Mouse (Mus musculus) monocyte, adult 2 months (primary cell): ENCODE data around the gene Zfp451.
"Not testable (repeated sequence)": the region's sequence is repeated elsewhere in the genome, so short reads cannot be mapped to it uniquely, and the experiment has no call there.

ENCODE experiments used
- DNase-seq, 2 experiments: peaks; one replicate each; pipeline ENCODE4 v3.0.0; 2022; ENCODE audit warnings: low spot score in 2 of 2, low read depth in 1 of 2

Zfp451 gene

DNA sequence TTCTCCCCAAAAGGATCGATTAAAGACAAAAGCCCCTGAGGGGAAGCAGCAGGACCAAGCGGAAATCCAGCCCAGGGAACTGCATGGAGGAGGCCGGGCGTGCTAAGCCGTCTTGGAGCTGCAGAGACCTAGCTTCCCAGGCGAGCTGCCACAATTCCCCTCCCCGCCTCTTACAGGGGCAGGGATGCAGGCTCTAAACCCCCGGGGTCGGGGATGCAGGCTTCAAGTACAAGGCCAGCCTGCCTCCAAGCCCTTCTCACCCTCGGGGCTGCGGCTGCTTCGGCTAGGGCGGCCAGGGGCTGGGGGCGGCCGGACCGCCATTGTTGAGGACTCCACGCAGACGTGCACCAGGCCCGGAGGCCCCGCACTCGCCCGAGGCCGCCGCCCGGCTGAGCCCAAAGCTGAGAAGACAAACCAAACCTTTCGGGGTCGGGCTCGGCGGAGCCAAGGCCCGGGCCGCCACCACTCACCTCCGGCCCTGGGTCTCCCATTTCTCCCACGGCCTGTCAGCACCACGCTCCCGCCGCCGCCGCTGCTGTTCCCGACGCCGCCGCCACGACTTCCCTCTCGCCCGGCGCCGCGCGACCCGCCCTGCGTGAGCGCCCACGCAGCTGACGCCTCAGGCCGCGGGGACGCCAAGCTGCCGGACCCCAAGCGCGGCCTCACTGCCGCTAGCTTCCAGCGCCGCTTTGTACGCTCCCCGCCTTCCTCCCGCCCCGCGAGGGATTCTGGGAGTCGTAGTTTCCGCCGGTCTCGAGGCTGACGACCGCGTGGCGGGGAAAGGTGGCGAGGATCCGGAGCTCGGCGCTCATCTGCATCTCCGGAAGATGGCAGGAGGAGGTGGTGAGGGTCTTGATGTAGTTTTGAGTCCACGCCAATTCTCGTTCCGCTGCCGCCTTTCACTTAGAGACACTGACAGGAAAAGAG, at the start of gene Zfp451:
Gene Zfp451 (minus strand): TSS at position 728 of the 927 bp plus-strand sequence.
- DNase-seq: peak; percentile 42 to 59

DNA sequence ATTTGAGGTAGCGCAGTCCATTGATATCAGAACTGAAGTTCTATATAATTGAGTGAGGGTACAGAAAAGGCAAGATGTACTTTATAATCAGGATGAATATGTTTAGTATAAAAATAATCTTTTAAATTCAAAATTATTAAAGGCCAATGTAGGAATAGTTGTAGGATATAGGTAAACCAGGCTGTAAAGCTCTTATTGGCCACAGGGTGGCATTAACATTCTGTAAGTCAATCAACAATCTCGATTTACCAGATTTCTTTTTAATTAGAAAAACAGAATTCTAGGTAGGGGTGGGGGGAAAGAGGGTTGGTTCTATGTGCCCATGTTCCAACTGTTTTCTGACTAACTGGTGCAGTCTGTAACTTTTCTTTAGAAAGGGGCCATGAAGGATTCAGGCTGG, 32.4 kb upstream of the Zfp451 start:
- DNase-seq: no peak

DNA sequence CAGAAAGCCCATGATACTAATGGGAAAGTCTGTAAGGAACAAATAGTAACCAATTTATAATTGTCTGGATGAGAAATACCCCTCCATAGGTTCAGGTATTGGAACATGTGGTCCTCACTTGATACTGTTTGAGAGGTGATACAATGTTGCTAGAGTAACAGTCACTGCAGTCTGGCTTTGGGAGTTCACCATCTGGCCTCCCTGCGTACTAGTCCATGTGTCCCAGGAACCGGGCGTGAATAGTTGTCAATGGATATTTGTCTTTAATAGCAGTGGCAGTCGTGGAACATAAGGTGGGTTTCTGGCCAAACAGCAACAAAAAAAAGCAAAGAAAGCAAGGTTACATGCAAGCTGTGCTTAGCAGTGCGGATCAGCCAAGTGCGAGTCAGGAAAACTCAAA, 29.4 kb upstream of the Zfp451 start:
- no peak for DNase-seq

DNA sequence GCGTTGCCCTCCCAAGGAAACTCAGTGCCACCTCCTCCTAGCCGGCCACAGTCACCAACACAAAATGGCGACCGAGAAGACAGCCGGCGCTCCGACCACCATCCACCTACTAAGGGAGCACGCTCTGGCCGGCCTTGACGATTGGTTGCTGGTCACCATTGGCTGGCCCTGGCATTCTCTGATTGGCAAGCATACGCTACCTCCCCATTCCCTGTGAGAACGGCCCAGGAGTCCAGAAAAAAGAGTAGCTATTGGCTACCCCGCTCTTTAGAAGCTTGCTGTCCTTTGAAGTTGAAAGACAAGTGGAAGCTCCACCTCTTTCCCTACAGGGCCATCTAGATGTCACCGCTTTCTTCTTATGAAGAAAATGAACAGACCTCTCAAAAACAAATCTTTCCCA, 24.6 kb upstream of the Zfp451 start:
- not testable (repeated sequence) for DNase-seq

DNA sequence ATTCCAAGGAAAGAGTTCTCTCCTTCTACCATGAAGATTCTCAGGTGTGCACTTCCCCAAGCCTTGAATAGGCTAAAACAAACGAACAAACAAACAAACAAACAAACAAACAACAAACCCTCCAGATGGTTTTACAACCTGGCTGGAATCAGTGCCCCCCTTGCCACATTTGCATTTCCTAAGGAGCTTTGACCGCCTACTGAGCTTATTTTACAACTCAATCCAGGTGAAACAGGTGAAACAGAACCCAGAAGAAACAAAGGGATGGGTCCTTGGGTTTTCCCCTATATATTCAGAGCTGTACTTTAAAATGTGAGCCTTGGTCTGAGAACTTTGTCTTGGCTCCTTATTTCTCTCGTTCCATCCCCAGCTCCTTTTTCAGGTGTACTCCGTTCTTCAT, 16.2 kb upstream of the Zfp451 start:
- no peak for DNase-seq

DNA sequence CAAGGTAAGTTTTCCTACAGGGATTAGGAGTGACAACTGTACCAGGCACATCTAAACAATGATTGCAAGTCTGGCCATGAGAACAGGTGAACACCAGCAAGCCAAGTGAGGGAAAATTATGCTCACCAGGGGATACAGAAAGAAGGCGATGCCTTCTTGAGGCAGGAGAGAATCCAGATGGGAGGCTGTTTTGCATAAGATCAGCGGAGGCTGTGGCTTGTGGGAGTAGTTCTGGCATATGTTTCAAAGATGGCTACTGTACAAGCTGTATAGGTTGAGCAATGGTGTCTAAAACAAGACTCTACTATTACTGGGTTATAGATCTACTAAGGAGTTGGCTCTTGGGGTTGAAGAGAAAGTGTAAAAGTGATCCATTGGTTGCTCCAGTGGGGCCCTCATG, 3.5 kb upstream of the Zfp451 start:
- DNase-seq: no peak

DNA sequence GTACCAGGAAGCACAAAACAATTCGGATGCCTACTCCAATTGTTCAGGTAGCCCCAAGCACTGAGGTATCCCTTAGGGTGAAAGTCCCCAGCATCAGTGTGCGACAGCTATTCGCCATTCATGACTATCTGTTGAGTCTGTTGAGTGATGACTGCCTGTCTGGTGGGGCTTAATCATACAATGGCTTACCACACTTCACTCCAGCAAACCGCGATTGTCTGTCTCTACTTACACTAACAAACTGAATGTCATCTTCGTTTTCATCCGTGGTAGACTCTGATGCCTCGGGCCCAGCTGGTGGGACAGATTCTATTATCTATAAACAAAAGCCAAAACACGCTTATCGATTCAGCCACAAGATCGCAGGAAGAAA, 914 bp downstream of the Zfp451 start:
- no peak for DNase-seq

DNA sequence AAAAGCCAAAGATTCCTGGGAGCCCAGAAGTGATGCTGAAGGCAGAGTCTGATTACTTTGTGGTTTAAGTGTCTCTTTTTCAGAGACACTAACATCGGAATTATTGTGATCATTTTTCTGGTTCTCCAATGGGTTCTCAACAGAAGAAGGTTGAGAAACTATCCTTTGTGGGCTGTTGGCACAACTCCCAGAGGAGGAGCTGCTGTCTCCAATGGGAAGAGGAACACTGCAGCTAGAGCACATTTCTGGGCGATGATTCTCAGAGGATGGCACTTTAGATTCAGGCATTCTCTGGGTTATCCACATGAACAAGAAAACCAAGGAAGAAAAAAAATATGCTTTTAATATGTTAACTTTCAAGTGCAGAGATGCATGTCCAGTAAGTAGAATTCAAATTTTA, 11.1 kb downstream of the Zfp451 start:
- DNase-seq: no peak

DNA sequence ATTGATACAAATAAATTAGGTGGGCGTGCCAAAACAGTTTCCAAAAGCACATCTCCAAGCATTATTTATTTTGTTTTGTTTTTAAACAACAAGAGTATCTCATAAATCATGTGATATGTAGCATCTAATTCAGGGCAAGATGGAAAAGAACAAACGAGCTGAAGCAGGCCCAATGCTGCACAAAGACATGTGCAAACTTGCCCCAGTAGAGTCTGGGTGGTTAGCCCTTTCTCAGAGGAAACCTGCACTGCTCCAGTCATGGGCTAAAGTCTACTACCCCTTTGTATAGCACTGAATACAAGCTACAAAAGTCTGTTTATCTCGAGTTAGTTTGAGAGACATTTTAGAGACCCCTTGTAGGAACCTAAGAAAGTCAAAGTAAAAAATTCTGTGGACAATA, 14.8 kb downstream of the Zfp451 start:
- no peak for DNase-seq

DNA sequence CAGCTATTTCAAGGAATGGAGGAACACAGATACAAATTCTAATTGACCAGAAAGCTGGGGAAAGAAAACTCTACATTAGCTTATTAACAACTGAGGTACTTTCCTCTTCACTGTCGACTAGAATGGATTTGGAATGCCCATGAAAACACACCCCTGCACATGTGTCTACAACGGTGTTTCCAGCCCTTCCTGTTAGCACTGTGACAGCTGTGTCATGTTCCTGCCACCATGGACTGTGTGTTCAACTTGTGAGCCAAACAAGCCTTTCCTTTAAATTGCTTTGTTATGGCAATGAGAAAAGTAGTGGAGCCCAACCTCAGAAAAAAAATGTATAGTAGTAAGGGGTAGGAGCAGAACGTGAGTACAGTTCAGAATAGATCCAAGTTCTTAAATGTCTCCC, 25.9 kb downstream of the Zfp451 start:
- no peak for DNase-seq

DNA sequence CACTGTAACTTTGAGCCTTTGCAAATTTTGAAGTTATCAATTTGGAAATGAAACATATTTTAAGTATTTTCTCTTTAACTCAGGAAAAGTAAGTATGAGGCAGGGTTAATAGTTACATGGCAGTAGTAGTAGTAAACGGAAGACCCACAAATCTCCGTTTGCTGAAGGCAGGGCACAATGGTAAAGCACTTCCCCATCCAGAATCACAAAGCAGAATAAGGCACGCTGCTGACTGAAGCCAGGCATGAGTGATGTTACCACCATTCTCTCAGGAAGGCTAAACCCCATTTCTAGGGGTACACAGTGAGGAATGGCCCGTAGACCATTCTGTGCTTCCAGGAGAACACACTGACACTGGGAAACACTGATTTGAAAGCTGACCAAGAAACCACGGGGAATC, 26.3 kb downstream of the Zfp451 start:
- no peak for DNase-seq

DNA sequence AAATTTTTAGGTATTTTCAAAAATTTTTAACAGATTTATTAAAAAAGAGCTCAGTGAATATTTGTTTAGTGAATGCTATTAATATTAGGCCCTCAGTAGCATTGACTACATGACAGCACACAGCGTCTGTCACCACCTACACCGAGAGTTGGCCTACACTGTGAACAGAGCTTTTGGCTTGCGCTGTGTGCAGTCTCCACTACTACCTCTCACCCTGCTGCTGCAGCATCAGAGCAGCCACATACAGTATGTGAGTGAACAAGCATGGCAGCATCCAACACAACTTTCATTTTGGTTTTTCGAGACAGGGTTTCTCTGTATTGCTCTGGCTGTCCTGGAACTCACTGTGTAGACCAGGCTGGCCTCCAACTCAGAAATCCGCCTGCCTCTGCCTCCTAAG, 29.8 kb downstream of the Zfp451 start:
- no peak for DNase-seq

DNA sequence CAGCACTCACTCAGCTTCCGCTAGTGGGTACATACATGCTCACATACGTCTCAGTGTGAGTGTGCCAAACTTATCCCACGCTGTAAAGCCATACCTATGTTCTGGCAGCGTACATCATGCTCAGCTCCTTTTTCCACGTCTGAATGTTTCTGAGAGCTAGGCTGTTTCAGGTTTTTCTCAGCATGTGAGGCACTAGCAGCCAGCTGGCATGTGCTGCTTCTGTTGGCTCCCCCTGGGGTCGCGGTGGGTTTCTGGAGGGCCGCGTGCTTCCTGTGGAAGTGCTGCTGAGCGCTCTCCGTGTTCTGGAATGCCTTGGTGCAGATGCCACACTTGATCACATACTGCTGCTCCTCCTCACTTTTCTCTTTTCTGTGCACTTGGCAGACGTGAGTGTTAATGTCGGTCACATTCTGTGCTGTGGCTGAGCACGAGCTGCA, 38.2 kb downstream of the Zfp451 start:
- no peak for DNase-seq

DNA sequence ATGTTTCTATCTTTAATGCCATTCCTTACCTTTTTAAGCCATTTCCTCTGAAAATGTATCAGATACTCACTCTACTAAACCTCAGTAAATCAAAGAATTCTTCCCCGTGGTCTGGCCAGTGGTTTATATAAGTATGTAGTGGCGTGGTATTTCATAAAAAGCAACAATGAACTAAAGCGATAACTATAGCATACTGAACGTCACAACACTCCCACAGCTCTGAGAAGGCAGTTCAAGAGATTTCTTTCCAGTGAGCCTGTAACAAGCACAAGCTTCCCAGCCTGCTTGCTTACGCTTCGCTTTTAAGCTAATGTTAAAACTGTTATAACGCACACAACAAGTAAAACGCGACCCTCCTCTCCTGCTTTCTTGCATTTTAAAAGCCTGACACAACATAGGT, 42.3 kb downstream of the Zfp451 start:
- DNase-seq: no peak

DNA sequence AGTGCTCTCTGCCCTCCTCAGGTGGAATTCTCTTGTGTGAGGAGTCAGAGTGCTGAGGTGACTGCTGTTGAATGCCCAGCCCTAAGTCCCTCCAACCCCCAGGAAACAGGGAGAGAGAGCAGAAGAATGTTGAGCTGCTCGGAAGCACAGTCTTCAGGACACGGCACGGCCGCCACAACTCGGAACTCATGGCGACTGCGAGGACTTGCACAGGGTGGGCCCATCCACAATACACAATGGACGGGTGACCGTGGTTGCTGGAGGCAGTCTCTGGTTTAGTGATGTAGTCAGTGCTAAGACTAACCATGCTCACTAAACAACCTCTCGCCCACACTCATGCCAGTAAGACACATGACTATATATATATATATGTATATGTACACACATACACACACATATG, 42.8 kb downstream of the Zfp451 start:
- no peak for DNase-seq

DNA sequence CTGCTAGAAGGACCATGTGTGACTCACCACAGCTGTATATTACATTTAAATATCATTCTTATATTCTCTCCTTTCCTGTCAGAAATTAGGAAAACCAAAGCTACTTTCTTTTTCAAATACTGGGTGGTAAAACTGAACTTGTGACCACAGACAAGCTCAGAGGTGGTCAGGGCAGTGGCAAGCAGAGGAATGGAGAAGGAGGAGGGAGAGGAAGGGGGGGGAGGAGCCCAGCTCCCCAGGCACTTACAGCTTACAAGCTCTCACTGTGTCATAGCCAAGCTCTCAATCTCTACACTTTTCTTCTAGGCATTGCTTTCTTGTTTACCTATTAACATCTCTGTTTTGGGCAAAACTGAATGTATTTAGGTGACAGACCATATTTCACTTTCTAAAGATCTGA, 45.6 kb downstream of the Zfp451 start:
- no peak for DNase-seq

DNA sequence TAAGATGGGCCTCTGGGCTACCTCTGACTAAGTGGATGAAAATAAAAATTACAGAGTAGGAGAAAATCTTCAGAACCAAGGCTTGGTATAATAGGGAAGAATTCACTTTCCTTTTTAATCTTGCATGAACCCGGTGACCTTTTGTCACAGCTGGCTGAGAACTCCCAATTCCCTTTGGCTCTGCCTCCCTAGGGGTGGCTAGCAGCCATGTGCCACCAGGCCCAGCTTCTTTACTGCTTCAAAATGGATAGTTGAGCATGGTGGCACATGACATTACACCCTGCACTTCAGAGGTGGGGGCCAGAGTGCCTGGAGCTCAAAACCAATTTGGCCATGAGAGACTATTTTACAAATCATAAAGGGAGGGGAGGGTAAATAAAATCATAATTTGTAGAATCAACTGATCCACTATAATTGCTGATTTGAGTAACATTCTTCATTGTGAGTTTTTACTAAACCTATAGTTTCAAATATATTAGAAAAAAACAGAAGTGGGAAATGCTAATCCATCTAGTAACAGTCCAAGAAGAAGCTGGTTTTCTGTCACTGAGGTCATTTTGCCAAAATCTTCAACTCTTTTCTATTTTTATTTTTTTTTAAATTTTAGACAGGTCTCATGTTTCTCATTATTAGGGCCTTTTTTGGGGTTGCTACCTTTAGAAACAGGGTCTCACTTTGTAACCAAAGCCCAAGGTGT, 46.2 kb downstream of the Zfp451 start:
- DNase-seq: no peak

DNA sequence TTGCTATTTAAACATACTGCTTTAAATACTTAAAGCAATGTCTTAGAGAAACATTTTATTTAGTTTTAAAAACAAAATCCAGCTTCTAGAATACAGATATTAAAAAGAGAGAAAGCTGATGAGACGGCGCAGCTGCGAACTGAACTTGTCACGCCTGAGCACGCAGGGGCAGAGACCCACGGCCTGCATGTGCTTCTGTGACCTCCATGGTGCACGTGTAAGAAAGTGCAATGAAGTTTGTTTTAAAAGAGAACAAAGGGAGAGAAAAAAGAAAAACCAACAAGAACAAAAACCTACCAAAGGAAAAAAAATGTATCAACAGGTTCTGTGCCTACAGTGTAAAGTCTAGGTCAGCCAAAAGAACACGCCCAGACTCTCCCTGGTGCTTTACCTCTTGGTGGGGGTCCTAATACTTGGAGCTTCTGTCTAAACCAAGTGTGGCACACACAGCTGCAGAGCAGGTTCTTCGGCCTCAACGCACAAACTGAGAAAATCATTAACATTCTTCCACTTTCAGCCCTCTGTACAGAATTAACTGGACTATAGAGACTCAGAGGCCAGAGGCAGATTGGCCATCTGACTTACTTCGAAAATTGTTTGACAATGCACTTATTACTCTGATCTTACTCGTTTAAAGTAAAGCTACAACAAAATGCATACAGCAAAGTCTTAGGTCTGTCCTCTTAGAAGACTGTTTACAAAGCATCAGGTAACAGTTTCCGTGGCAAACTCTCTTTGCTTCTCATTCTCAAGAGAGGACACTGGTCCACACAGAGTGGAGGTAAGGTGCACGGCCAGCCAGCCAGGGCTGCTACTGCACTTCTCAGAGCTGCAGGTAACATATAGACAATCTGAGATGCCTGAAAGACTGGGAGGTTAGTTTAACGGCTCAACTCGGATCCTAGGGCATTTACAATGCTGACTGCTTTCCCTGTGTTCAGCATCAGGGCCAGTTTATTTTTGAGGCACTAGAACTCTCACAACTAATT, 47.6 kb downstream of the Zfp451 start:
- DNase-seq: no peak

DNA sequence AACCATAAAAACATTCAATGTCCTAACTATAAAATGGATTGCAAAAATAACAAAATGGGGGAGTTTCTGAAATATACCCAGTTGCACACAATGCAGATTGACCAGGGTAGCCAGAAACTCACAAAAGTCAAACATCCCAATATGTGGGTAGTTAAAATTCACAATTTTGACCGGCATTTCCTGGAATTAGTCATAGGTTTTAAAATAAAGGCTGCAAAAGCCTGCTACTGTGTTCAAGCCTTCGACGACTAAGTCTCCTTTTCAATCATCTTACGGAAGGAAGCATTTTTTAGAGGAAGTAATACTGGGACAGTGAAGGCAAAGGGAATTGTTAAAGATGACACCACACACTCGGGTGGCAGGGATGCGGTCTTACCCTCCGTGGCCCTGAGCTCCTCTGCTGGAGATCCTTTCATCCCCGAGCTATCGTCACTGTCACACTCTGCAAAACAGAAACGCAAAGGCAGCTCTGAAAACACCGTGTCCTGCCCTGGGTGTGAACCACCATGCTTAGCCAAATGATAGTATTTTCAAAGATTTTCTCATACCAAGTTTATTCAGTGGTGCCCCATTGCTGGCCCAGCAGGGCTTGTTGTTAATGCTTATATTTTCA, 48.8 kb downstream of the Zfp451 start:
- DNase-seq: no peak

DNA sequence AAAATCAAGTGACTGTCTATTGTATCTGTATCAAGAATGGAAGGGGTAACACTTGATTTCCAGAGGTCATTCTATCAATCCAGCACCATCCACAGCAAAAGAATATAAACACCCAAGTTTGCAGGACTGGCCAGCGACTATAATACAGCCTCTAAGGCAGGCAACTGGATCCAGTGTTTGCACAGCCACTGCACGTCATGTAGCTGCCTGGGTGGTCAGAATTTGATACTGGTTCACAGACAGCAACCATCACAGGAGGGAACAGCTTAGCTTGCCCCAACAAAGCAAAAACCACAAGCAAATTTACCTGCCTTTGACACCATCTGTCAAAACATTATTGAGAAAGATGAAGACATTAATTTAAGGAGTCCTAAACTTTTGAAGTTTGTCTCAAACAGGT, 50.6 kb downstream of the Zfp451 start:
- DNase-seq: no peak

DNA sequence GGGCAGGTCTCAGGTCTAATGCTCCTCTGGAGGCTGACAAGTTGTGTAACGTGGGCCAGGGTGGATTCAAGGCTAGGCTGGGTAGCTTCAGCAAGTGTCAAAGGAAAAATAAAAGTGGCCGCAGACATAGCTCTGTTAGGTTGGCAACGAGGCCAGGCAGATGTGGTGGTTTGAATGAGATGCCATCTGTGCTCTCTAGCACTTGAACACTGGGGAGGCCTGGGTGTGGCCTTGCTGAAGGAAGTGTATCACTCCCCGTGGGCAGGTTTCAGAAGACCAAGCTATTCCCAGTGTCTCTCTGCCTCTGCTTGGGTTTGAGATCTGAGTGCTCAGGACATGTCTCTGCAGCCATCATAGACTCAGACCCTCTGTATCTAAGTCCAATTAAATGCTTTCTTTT, 55.9 kb downstream of the Zfp451 start:
- no peak for DNase-seq
